Mouse (Mus musculus) heart, adult 8-10 months (tissue): ENCODE measurements around the gene Mlec. TPM values are rescaled to one million over a fixed set of nuclear protein-coding genes. Genes with fewer than 3 reads are reported as not detected.
"Not testable (repeated sequence)": the region's sequence is repeated elsewhere in the genome, so short reads cannot be mapped to it uniquely, and the experiment has no call there.

Experiments used
- DNase-seq: peaks from one replicate; pipeline ENCODE4 v3.0.0; 2022; ENCODE audit warnings: low spot score
- total RNA-seq, 4 experiments: library from RNA; stranded (reverse); gene quantifications; 2 replicates each; pipeline ENCODE4 v1.2.4; 2022

The Mlec gene
- total RNA-seq, 4 experiments from 2014 or later: 75.2 to 88.5 (median 78.8) TPM

DNA sequence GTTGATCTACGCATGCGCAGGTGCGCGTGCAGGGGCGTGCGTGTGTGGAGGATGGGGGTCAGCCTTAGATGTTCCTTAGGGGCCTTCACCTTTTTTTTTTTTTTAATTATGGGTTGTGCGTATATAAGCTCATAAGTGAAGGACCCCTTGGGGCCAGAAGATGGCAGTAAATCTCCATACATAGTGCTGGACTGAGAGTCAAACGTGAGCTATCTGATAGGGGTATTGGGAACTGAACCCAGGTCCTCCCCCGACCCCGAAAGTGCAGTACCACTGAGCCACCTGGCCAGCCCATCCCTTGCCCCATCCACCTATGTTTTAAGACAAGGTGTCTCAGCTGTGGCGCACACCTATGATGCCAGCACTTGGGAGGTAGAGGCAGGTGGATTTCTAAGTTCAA is 21.6 kb upstream of the Mlec start:
- DNase-seq: no peak

DNA sequence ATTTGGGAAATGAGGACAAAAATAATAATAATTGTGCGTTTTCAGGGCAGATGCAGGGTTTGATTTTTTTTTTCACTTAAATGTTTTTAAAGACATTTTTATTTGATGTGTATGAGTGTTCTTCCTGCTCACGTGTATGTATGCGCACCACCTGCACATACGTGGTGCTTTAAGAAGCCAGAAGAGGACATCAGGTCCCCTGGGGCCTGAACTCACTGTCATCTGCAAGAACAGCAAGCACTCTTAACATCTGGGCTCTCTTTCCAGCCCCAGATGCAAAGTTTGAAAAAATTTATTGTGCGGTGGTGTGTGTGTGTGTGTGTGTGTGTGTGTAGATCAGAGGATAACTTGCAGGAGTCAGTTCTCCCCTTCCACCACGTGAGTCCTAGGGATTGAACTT is 19.9 kb upstream of the Mlec start:
- DNase-seq: no peak

DNA sequence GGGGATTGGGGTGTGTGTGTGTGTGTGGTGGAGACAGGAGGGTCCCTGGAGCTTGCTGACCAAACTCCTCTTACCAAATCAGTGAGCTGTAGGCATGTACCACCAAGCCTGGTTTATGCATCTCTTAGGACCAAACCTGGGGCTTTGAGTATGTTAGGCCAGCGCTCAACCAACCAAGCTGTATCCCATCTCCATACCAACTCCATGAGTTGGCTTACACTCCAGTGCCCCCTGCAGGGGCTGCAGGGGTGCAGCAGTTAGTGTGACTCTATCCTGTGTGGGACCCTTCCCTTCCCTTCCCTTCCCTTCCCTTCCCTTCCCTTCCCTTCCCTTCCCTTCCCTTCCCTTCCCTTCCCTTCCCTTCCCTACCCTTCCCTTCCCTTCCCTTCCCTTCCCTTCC is 16.6 kb upstream of the Mlec start:
- no peak for DNase-seq

DNA sequence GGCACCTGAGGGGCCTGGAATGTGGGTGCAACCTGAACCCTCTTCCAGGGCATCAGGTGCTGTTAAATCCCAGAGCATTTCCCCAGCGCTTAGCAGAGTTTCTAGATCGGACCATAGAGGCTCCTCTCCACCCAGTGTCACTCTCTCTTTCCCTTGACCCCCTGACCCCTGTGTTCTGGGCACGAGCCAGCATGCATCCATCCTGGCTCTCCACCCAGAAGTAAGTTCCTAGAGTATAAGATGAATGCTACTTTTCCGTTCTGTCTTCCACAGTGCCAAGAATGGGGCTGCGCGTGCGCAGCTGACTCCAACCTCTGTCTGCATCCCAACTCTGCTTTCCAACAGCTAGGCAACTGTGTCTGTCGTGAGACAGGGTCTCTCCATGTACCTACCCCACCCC is 12.2 kb upstream of the Mlec start:
- DNase-seq: no peak

DNA sequence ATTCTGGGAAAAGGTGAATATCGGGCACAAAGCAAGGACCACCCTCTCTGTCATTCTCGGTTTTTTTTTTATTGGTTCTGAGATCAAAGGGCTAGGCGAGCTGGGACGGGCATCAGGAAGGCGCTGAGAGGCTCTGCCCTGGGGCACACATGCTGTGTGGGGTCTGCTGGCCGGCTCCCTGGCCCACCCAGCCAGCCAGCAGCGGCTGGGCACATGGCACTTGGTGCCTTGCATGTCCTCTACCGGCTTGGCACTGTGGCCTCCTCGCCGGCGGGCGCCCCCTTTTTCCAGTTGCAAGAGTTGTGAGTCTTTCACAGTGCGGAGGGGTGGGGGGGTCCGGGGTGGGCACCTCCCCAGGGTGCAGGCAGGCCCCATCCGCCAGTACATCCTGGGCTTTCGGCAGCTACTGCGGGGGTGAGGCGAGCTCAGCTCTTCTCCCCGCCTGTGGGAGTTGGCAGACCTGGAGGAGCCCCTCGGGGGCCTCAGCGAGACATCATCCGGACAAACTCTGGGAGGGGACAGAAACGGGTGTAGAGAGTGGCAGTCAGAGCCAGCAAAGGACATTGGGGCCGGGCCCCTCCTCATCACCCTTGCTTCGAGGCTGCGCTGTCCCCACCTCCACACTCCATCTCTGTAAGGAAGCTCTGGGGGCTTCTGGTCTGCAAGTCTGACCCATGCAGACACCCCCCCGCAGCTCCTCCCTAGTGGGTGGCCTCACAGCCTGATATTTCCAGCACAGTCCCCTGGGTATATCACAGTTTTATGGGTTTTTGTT is 10.8 kb upstream of the Mlec start:
- no peak for DNase-seq

DNA sequence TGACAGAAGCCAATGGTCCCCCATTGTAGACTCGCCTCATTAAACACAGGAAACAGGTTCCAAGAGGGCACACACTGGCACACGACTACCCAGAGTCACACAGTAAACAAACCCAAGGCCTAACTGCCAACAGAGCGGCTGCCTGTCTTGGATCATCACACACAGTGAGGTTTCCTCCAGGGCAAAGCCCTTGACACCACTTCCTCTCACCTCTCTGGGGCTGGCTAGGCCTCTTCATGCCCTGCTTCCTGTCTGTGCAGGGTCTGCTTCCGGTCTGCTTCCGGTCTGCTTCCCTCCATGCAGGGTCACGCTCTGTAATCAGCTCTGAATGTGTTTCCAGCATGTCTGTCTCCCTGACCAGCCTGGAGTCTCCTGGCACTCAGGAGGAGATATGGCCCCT is 9.4 kb upstream of the Mlec start:
- DNase-seq: no peak

DNA sequence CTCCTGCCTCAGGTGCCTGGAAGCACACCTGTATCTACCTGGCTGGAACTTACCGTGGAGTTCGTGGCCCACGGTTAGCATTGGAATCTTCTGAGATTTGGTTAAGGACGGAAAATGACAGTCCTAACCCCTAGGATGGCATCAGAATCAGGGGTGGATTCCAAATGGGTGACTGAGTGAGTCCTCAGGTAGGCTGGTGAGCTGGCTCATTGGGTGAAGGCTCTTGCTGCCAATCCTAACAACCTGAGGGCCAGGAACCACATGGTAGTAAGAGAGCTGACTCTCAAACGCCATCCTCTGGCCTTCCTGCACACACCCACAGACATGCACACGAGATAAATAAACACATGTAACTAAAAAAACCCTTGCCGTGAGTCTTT is 8.8 kb upstream of the Mlec start:
- no peak for DNase-seq

DNA sequence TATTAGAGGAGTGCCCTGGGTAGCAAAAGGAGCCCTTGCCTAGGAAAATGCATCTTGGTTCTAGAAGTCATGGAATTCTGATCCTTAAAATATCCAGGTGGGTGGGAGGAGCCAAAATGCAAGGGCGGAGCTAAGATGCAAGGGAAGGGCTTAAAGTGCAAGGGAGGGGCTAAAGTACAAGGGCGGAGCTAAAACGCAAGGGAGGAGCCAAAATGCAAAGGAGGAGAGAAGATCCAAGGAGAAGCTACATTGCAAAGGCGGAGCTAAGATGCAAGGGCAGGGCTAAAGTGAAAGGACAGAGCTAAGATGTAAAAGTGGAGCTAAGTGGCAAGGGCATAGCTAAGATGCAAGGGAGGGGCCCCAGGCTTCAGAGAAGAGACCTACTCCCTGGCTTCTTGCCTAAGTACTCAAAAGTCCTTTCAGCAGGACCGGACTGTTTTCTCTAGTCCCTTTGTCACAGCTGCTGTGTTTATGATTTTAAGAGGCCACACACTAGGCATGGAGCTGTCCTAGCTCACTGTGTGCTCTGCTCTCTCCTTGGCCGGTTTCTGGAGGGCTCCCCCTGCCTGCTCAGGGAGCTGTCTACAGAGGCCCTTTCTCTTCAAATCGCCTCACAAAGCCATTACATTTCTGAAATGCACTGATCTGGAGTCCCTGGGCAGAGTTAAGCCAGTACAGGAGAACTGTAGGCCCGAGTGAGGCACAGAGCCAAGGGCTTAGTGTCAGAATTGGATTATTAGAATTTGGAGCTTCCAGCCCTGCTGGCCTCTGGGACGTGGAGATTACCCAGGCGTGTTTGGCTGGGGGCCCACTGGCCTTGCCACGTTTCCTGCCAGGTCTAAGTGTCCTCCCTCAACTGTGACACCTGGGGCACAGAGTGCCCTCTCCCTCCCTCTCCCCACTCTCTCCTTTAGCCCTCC is 8.2 kb upstream of the Mlec start:
- DNase-seq: no peak

DNA sequence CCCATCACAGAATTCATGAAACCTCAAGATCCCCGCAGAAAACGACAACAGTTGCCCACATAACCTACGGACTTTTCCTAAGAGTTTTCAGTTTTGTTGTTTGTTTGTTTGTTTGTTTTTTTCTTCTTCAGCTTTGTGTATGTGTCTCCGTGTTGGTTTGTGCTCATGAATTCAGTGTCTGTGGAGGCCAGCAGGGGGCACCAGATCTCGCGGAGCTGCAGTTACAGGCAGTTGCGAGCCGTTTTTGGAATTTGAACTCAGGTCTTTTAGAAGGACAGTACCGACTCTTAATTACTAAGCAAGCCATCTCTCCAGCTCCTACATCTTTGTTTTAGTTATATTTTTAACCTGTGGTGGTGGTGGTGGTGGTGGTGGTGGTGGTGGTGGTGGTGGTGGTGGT is 7.4 kb upstream of the Mlec start:
- no peak for DNase-seq

DNA sequence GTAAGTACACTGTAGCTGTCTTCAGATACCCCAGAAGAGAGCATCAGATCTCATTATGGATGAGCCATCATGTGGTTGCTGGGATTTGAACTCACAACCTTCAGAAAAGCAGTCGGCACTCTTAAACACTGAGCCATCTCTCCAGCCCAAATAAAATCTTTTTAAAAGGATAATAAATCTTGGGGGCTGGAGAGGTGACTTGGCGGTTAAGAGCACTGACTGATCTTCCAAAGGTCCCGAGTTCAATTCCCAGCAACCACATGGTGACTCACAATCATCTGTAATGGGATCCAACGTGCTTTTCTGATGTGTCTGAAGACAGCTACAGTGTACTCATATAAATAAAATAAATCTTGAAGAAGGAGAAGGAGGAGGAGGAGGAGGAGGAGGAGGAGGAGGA is 6.5 kb upstream of the Mlec start:
- DNase-seq: not testable (repeated sequence)

DNA sequence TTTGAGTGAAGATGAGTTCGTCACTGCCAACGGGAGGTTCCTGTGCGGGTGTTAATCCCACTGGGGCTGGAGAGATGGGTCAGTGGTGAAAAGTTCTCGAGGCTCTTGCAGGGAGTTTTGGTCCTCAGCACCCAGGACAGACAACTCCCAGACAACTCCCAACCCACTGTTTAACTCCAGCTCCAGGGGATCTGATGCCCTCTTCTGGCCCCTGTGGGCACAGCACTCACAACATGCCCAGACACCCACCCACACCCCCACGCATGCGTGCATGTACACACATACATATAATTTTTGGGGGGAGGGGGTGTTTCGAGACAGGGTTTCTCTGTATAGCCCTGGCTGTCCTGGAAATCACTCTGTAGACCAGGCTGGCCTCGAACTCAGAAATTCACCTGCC is 5.6 kb upstream of the Mlec start:
- no peak for DNase-seq

DNA sequence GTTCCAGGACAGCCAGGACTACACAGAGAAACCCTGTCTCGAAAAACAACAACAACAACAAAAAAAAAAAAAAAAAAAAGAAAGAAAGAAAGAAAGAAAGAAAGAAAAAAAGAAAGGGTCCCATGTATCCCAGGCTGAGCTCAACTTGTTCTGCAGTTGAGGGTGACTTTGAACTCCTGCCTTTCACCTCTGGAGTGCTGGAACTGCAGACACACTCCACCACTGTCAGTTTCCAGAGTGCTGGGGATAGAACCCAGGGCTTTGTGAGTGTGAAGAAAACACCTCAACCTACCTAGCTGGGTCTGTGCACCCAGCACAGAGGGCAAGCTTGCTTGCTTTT is 3.9 kb upstream of the Mlec start:
- DNase-seq: not testable (repeated sequence)

DNA sequence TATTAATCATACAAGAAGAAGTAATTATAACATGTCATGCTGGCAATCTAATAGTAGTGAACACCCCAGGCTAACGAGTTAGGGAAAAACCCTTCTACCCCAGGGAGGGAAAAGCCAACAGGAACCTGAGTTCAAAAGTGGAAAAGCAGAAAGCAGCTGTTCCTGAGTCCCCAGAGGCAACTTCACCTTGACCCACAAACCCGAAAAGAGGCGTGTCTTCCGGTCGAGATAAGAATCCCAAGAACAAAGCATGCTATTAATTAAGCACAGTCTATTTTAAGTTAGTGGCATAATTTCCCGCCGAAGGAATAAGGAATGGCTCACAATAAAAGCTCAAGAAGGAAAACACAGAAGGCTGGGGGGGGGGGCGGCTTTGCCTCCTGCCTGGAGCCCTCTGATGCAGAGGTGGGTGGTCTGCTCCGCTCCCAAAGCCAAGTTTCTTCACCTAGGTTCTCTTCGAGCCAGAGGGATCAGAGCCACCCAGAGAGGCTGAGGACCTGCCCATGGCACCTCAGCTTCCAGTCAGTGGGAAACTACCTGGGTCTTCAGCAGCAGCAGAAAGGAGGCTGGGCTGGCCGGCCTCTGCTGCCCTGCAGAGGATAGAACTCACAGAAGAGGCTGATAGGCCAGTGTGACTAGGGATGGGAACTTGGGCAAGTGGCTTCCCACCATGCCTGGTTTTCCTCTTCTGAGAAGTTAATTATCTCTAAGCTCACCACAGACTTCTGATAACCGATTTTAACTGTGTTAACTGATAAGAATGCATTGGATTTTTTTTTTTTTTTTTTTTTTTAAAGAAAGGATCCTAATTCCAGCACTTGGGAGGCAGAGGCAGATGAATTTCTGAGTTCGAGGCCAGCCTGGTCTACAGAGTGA is 3.3 kb upstream of the Mlec start:
- DNase-seq: peak; percentile 79

DNA sequence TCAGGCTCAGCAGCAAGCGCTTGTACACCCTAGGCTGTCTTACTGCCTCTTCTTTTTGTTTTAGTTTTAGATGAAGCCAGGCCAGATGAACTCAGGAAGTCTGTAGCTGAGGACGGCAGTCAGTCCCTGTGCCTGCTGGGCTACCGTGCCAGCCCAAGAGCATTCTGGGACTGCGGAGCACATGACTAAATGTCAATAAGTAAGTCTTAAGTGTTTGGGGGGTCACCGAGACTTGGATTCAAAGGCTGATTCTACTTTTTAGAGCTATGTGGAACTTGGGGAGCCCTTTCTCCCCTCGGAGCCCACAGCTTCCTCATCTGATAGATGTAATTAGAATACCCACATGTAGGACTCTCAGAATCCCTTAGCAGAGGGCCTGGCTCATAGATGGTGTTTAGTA is 2.7 kb upstream of the Mlec start:
- no peak for DNase-seq

DNA sequence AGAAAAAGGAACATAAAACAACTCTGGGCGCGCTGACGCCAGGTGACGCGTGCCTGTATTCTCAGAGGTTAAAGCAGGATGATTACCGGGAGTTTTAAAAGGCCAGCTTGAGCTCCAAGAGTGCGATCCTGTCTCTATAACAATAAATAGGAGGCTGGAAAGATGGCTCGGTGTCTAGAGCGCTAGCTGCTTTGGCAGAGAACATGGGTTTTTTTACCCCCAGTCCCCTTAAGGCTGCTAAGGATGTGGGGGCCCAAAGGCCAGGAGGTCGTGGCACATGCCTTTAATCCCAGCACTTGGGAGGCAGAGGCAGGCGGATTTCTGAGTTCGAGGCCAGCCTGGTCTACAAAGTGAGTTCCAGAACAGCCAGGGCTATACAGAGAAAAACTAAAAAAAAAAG is 1.2 kb upstream of the Mlec start:
- DNase-seq: no peak

DNA sequence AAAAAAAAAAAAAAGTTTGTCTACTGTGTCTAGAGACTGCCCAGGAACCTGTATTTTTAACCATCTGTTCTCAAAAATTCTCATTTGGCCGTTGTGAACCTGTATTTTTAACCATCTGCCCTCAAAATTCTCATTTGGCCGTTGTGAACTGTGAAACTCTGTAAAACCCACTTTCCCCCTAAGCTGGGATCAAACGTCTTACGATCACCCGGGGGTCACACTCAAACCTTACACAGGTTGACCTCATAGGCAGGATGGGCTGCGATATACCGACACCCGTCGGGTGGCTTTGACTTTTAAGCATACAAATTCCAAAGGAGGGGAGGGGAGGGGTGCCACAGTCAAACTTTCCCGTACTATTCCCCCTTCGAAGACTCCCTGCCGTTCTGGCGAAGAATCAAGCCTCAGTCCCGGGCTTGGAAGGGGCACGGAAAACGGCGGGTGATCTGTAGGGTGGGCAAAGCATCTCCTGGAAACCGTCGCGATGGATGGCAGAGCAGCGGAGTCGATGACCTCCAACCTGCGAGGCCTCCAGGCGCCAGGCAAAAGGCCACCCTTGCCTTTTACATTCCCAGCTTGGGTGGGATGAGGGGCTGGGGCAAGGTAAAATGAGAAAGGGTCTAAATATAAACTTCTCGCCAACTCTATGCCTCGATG is 918 bp downstream of the Mlec start:
- DNase-seq: no peak

DNA sequence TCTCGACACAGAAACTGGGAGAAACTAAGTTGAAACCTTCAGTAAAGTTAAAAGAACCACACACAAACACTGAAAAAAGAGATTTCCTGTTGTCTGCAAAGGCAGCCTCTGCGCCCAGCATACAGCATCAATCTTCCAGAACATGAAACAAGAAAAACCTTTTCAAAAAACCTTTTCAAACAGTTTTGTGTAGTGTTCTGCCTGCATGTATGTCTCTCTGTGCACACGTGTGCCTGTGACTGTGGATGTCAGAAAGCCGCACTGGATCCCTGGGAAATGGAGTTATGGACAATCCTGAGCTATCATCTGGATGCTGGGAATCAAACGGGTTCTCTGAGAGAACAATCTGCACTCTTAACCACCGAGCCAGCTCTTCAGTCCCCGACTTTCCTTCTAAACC is 1.6 kb downstream of the Mlec start:
- no peak for DNase-seq

DNA sequence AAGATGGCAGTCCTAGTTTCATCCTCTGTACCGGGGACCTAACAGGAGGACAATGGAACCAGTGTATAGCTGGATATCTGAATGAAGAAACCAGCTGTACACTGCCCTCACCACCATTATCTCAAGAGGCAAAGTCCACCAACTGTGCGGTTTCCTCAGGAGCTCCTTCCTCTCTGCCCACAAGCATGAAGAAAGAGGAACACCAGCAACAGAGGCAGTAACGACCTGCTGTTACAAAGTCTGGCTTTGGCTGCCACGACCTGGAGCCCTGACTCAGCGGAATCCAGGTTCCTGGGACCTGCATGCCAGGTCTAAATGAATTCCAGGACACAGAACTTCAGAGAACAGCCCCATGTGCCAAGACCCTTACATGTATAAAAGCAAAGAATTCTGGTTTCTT is 2.1 kb downstream of the Mlec start:
- DNase-seq: no peak

DNA sequence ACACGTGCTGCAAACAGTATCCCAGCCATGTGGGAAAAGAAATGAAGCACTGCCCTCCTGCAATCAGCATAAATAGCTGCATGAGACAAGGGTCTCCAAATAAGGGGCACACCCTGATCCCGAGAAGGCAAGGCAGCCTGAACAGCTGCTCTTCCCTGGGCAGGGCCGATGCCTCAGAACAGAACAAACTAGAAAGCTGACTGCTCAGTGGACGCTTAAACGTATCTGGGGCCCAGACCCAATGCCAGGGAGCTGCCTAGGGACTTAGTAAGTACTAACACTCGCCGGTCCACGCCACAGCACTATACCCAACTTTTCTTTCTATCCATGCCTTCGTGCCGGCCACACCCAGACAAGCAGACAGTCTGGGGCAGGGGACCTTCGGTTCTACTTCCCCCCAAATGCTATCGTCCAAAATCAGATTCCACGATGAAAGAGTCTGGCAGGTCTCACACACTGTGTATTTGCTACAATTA is 2.8 kb downstream of the Mlec start:
- no peak for DNase-seq

DNA sequence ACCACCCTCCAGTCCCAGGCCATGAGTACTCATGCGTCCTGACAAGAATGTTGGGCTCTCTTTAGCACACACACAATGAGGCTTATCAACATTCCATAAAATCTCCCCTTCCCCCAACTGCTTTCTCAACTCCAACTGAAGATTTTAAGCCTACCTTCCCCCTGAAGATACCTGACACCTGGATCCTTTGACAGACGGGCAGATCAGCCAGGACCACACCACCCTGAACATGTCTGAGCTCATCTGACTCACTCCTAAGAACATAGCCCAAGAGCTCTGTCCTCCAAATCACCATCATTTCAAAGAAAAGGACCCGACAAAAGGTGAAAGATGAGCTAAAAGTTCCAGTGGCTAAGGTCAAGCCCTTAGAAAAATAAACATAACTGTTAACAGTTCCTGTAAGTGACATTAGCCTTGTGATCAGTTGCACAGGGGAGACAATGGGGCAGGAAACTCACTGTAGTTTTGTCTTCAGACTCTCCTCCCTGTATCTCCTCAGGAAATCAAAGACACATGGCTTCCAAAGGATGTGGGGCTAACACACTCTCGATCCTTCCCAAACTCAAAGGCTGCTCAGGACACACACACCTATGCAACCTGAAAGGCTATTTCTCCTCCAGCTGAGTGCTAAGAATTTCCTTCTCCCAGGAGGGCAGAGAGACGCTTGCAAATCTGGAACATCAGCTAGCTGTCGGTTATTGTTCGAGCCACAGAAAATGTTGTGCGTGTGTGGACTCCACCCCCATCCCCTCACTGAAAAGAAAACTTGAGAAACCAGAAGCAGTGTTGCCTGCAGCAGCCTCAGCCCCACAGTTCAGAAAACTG is 5.6 kb downstream of the Mlec start:
- DNase-seq: no peak

DNA sequence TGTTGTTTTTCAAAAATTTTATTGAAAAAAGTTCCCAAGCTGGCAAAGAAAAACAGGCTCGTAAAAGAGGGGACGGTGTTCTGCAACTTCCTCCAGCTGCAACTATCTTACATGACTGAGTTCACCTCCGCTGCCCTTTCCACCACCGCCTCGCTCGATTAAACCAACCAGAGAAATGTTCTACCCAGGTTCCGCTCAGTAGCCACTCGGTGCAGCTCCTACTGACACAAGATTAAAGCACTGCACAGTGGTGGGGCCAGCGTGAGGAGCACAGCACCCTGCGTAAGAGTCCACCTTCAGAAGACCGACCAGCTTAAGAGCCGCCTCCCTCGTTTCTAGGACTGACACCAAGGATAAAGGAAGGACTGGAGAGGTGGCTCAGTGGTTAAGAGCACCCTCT is 6.5 kb downstream of the Mlec start:
- DNase-seq: no peak
